Mouse (Mus musculus) gonadal fat pad, adult 2 months (tissue): ENCODE results near the gene Efna3. TPM values are rescaled to one million over a fixed set of nuclear protein-coding genes. Genes with fewer than 3 reads are reported as not detected.

Experiments
- DNase-seq: peaks from one replicate; pipeline ENCODE4 v3.0.0-alpha.2; 2012; ENCODE audit warnings: low read depth
- polyA plus RNA-seq: library from polyadenylated mRNA; depleted of rRNA; stranded (reverse); fragments of >200 nt; gene quantifications from 2 replicates; pipeline ENCODE4 v1.2.3, GENCODE M21; 2012; rRNA removed

Efna3 gene
- 5.2 and 7.3 TPM in 2 replicates for polyA plus RNA-seq

DNA sequence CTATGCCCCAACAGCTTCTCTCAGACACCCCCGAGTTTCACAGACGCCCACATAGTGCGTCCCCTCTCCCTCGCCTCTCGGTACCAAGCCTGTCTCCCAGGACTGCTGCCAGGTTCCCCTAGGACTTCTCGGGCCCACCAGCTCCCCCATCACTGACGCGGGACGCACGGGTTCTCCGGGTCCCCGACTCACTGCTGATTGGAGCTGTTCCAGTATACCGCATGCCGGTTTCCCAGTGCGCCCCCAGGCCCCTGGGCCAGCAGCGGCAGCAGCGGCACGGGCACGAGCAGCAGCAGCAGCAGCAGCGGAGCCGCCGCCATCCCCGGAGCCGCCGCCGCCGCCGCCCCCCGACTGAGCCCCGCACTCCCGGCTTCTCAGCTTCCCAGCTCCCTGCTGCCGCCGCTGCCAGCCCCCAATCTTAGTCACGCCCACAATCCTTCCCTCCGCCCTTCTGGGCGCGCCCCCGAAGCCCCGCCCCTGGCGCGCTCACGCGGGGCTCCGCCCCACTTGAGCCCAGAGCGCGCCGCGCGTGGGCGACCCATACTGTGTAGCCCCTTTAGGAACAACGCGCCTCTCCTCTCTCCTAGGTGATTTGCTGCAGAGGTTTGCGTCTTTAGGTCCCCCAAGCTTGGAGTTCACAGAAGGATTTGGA, at the start of gene Efna3:
Gene Efna3, minus strand, starts transcription at position 452 of the 652 bp plus-strand sequence.
- no peak for DNase-seq

- no peak for DNase-seq
These were observed 44.6 kb upstream of the Efna3 start for GRCm38 (mm10) chr3:89367338-89367737.

DNA sequence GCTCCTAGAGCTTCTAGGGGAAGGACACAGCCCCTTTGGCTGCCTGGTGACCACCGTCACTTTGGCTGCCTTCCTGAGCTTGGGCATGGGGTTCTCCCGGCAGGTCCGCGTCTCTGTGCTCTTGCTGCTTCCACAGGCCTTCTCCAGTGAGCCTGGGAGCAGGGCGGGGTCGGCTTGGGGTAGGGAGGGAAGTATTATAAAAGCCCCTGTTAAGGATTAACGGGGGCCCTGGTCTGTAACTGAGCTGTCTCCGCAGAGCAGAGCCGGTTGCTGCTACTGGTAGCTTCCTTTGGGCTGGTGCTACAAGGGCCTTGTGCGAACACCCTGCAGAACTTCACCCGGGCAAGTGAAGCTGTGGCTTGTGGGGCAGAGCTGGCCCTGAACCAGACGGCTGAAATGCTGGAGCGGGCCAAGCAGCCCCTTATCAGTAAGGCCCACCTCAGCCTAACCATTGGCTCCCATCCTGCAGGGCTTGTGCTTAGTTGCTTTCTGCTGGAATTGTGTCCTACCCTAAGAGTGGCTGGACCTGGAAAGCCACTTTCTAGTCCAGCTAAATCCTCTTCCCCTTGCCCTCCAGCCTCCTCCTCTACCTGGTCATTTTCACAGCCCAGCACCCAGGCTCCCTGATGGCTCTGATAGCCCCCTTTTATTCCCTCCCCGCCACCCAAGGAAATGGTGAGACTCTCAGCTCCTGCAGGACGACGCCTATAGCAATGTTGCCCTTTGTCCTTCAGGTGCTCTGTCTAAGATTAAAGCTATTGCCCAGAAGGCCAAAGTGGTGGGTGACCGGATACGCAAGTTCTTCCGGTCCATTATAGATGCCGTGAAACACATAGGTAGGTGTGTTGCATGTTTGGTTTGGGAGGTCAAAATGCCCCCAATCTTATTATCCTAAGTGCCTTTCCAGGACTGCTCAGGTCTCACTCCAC, 43.0 kb upstream of the Efna3 start:
- DNase-seq = no peak

- DNase-seq = no peak
These were observed 42.4 kb upstream of the Efna3 start, which contains the start of gene Dcst1 for GRCm38 (mm10) chr3:89365153-89365485. Dcst1 (minus strand) TSS chr3:89365253.

DNA sequence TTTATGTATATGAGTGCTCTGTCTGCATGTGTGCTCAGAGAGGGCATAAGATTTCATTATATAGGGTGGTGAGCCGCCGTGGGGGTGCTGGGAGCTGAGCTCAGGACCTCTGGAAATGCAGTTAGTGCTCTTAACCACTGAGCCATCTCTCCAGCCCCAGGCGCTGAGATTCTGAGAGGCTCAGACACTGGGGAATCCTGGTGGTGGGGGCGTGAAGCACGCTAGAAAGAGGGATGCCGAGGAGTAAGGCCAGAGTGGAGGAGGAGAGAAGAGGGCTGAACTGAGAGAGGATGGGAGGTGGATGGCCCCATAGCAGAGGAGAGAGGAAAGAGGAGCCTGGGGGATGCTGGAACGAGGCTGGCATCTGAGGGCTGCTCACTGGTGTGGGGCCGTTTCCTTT, 41.9 kb upstream of the Efna3 start:
- DNase-seq = no peak

DNA sequence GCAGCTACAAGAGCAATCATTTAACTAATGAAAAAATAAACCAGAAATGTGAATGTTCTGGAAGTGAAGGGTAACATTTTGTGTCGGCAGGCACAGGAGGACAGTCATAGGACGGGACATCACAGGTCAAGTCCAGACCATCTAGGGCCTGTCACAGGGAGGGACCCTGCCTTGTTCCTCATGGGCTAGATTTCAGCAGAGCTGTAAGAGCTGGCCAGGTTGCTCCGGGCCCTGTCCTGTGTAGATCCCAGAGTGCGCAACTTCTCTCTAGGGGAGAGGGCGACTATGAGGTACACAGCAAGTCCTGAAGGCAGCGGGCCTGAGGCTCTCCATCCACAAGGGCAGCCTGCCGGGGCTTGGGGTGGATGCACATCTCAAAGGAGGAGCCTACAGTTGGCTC, 38.9 kb upstream of the Efna3 start, which contains the start of gene Dcst2:
Gene Dcst2, plus strand, starts transcription at position 301 of the 400 bp plus-strand sequence.
- DNase-seq = no peak

DNA sequence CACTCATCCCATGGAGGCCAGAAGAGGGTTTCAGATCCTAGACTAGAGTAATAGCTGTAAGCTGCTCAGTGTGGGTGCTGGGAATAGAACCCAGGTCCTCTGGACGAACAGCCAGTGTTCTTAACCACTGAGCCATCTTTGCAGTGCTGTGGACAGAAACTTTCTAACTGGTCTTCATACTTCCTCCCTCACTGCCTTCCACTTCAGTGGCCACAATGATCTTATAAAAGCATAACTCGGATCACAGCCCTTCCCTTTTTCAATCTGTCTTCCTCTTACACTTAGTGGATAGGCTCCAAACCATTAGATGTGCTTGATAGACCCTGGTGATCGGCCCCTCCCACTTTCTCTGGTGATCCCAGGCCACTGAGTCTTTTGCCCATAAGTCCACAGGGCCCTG, 37.5 kb upstream of the Efna3 start:
- DNase-seq = no peak

- DNase-seq = no peak
These were observed 36.9 kb upstream of the Efna3 start for GRCm38 (mm10) chr3:89359630-89360029.

DNA sequence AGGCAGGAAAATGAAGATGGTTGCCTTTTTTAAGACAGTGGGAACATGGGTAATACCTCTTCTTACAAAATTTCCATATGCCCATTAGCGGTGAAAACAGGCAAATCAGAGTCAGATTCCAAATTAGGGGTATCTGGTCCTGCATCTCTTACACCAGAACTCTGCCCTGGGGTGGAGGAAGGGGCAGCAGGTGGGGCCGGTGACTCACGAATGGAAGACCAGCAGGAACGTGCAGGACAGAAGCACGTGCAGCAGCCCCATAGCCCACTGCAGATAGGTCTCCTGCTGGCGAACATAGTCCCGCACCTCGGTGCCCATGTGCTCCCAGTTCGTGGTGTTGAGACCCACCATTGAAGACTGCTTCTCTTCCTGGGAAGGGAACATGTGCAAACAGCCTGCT, 33.3 kb upstream of the Efna3 start:
- no peak for DNase-seq

GRCm38 (mm10) chr3:89355512-89355902, 32.7 kb upstream of the Efna3 start:
- no peak for DNase-seq

DNA sequence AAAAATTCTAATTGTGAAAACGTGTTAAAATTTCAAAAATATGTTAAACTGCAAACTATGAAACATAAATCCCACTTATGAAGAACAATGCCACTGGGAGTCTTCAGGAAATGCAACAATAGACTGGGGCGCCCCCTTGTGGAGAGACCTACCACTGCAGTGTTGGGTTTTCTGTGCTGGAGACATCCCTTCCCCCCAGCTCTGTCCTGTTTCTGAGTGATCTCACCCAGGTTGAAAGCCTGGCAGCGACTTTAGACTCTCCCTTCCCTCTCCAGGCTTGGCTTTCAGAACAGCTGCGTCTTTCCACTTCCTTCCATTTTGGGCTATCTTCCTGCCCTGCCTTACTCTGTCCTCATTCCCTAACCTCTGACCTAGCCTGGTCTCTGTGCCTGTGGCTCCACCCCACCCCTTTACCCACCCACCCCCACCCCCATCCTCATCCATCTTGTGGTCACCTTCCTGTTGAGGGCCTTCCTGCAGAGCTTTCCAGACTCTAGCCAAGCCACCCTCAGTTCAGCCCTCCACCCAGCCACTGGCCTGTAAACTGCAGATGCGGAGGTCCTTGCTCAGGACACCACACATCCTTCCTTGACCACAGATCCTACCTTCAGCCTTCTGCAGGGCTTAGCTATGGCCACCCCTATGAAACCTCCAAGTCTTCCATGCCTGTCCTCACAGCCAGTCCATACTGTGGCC, 32.2 kb upstream of the Efna3 start:
- DNase-seq = no peak

- DNase-seq = no peak
These were observed 28.5 kb upstream of the Efna3 start for GRCm38 (mm10) chr3:89351271-89351670.

GRCm38 (mm10) chr3:89349869-89350501, 27.2 kb upstream of the Efna3 start, which contains the start of gene Adam15:
Adam15 (minus strand) TSS chr3:89349996.
- no peak for DNase-seq

DNA sequence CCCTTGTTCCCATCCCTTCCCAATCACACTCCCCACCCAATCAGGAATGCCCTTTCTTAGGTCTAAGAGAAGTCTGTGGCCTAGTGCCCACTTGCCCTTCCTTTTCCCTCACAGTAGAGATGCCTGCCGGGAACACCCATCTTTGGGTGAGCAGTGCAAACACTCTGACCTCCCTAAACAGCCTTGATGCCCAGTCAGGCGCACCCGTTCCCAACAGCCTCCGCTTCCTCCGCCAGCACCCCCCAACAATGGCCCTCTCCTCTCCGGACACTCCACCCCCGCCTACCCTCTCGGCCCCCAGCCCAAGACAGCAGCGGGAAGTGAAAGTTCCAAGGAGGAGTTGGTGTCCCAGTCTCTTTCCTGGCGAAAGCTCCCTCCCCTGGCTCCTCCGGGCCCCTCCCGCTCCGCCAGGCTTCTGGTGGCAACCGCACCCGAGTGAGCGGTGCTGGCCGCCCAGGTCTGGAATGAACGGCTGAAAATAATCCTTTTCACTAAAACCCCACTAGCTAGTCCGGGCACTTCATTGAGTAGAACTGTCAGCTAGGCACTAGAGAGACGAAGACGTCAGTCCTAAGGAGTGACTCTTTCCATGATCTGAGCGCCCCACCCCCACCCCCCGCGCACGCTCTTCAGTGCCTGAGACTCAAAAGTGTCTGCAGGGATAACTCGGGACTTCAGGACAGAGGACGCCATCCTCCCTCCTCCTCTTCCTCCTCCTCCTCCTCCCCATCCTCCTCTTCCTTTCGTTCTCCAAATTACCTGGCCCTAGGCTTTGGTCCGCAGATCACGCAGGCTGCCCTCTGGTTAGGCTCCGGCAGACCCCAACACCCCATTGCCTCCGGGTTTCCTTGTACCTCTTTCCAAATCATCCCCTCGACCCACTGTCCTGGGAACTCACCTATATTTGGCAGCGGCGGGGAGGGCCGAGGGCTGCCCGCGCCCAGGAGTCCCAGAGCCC, 26.4 kb upstream of the Efna3 start:
- DNase-seq = no peak

- DNase-seq = no peak
These were observed 25.2 kb upstream of the Efna3 start for GRCm38 (mm10) chr3:89347916-89348315.

GRCm38 (mm10) chr3:89346815-89347540, 24.2 kb upstream of the Efna3 start:
- DNase-seq = no peak

GRCm38 (mm10) chr3:89343279-89343678, 20.5 kb upstream of the Efna3 start:
- no peak for DNase-seq

- no peak for DNase-seq
These were observed 19.0 kb upstream of the Efna3 start for GRCm38 (mm10) chr3:89341794-89342193.

- DNase-seq = no peak
These were observed 17.7 kb upstream of the Efna3 start for GRCm38 (mm10) chr3:89340465-89340864.

DNA sequence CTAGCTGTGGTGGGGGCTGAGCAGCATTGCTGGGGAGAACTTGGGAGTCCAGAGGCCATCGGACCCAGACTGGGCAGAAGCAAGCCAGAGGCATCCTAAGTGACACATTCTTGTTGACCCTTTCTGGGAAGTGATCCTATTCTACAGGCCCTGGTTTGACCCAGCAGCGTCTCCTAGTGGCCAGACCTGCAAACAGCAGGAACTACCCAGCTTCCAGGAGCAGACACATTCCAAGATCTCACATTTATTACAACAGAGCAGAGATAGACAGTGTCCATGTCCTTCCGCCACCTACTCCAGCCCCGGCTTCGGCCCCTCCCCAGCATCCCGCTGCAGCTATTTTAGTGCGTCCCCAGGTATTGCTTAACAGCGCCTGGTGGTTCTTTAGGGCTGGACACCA, 16.7 kb upstream of the Efna3 start:
- DNase-seq = no peak
